Mouse (Mus musculus) spleen, adult 2 months (tissue): ENCODE data around the gene Ip6k3.

Source experiments
- CTCF ChIP-seq: fragments of 200-500 bp; IDR thresholded peaks from 2 replicates; pipeline ENCODE4 v1.5.1; 2011; ENCODE audit warnings: mild to moderate bottlenecking, inconsistent platforms; ENCODE audit not compliant: insufficient read depth, insufficient read length, insufficient replicate concordance; ENCODE audit errors: extremely low read depth
- POLR2A ChIP-seq: fragments of 200-500 bp; IDR thresholded peaks from 2 replicates; pipeline ENCODE4 v1.6.1; 2011; ENCODE audit warnings: low read depth, low read length, inconsistent platforms

- TF ChIP-seq POLR2A = no peak
- TF ChIP-seq CTCF = no peak
Measured at GRCm38 (mm10) chr17:27153773-27154193, 13.8 kb downstream of the Ip6k3 start.
